Mouse (Mus musculus): ENCODE results near the gene Rad23a. TPM values are rescaled to one million over a fixed set of nuclear protein-coding genes. Genes with fewer than 3 reads are reported as not detected.
"Not testable (repeated sequence)": the region's sequence is repeated elsewhere in the genome, so short reads cannot be mapped to it uniquely, and the experiment has no call there.

Rad23a gene
- total RNA-seq, 1 experiment from 2014 or later: 31.6 TPM

DNA sequence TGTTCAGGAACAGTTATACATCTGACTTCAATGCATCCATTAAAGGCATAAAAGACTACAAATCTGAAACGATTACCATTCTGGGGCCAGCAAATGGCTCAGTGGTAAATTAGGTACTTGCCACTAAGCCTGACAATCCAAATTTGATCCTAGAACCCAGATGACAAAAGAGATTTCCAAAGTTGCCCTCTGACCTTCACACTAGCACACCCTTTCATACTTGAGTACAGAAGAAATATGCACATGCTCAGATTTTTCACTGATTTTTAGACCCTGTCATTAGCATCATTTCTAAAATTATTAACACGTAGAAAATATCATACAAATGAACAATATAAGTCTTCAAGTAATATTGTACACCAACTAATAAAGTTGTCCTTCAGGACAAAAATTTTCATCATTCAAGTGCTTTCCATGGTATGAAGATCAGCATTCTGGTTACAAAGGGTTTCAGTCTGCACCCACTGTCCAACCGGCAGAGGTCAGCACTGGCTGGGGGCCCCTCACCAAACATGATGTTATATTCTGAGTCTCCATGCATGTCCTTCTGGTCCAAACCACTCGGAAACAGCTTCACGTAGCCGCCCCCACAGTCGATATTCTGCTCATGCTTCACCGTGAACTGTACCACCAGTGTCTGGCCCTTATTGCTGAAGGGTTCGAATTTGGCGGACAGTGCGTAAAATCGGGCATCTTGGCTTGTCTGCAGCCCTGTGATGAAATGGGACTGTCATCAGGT lies 5.1 kb upstream of the Rad23a start:
- ATAC-seq (replicated peaks; ENCODE audit: insufficient number of reproducible peaks, low FRiP score, low TSS enrichment, poor library complexity, severe bottlenecking): no peak

GRCm38 (mm10) chr8:84844397-84845070 lies 4.1 kb upstream of the Rad23a start:
- no peak for ATAC-seq (replicated peaks; ENCODE audit: insufficient number of reproducible peaks, low FRiP score, low TSS enrichment, poor library complexity, severe bottlenecking)

DNA sequence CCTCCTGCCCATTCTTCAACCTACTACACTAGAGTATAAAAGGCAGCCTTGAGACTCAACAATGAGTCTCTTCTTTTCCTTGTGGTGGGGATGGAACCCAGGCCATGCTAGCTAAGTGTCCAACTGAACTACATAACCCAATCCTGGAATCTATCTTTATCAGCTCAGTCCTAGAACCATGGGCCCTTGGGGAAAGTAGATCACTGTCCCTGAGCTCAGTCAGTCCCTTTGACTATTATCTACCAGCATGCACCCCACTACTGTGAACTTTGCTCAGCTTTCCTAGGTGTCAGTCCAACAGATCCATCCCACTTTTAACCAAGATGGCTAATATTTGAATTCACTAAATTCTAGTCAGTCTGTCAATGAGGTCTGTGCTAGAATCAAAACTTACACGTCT lies 1.0 kb upstream of the Rad23a start:
- no peak for ATAC-seq (replicated peaks; ENCODE audit: insufficient number of reproducible peaks, low FRiP score, low TSS enrichment, poor library complexity, severe bottlenecking)

GRCm38 (mm10) chr8:84839875-84840247 lies 604 bp downstream of the Rad23a start:
- ATAC-seq (replicated peaks; ENCODE audit: insufficient number of reproducible peaks, low FRiP score, low TSS enrichment, poor library complexity, severe bottlenecking): no peak

DNA sequence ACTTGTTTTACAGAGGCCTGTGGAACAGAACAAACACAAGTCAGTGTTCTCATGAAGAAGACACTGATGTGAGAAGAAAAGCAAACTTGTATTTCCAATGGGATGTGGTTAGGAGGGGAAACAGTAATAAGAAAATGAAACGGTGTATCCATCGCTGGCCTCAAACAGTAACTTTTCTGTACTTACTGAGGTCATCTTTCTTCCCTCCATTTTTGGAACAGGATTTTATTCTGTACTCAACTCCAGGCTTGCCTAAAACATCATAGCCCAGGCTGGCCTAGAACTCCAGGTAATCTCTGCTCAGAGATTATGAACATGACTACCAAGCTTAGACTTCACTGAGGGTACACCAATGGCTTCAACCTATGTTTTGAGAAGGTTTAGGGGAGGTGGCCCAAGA lies 1.1 kb downstream of the Rad23a start:
- no peak for ATAC-seq (replicated peaks; ENCODE audit: insufficient number of reproducible peaks, low FRiP score, low TSS enrichment, poor library complexity, severe bottlenecking)

GRCm38 (mm10) chr8:84838513-84838912 lies 2.0 kb downstream of the Rad23a start:
- no peak for ATAC-seq (replicated peaks; ENCODE audit: insufficient number of reproducible peaks, low FRiP score, low TSS enrichment, poor library complexity, severe bottlenecking)

DNA sequence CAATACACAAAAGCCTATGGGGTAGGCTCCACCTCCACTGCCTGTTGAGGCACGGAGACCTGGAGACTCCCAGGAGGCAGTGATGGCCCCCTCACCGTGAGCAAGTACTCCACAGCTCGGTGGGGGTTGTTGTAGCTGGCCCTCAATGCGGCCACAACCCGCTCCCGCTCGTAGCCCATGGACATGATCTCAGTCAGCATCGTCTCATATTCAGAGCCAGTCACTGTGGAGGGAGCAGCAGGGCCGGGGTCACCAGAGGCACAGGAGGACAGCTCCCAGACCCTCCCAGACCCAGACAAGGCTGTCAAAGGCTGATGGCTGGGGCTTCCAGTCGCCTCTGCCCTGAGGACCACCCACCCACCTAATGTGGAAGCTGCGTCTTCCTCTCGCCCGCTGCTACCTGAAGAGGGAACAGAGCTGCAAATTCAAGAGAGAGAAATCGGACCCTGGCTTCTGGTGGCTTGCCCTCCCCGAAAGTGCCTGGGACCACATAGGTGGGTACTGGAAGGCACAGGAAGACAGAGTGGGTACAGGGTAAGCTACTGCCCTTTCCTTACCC lies 2.5 kb downstream of the Rad23a start:
- no peak for ATAC-seq (replicated peaks; ENCODE audit: insufficient number of reproducible peaks, low FRiP score, low TSS enrichment, poor library complexity, severe bottlenecking)

DNA sequence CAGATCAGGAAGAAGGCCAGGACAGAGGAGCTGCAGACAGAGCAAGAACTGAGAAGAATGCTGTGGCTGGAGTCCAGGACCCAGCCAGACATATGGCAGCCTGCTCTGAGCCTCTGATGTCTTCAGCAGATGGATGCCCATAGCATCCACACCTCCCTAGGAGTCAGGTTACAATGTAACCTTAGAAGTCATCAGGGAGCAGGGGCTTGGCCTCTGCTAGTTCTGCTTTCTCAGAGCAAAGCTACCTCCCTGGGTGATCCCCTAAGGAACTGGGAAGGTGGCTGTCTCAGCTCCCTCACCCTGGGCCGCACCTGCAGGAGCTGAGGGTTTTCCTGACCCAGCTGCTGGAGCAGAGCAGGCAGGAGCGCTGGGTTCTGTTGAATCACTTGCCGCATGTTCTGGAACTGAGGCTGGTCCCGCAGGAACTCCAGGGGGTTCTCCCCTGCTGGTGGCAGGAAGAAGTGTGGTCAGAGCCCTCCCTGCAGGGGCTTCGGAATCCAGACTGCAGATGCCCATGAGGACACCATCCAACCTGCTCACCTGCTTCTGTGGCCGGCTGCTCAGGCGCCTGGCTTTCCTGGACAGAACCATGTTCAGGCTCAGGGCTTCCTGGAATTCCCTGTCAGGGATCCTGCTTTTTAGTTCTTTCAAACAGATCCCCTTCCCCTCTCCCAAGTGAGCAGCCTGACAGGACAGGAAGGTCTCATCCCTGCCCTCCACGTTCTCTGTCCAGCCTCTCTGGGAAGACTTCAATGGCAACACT lies 3.1 kb downstream of the Rad23a start:
- no peak for ATAC-seq (replicated peaks; ENCODE audit: insufficient number of reproducible peaks, low FRiP score, low TSS enrichment, poor library complexity, severe bottlenecking)

DNA sequence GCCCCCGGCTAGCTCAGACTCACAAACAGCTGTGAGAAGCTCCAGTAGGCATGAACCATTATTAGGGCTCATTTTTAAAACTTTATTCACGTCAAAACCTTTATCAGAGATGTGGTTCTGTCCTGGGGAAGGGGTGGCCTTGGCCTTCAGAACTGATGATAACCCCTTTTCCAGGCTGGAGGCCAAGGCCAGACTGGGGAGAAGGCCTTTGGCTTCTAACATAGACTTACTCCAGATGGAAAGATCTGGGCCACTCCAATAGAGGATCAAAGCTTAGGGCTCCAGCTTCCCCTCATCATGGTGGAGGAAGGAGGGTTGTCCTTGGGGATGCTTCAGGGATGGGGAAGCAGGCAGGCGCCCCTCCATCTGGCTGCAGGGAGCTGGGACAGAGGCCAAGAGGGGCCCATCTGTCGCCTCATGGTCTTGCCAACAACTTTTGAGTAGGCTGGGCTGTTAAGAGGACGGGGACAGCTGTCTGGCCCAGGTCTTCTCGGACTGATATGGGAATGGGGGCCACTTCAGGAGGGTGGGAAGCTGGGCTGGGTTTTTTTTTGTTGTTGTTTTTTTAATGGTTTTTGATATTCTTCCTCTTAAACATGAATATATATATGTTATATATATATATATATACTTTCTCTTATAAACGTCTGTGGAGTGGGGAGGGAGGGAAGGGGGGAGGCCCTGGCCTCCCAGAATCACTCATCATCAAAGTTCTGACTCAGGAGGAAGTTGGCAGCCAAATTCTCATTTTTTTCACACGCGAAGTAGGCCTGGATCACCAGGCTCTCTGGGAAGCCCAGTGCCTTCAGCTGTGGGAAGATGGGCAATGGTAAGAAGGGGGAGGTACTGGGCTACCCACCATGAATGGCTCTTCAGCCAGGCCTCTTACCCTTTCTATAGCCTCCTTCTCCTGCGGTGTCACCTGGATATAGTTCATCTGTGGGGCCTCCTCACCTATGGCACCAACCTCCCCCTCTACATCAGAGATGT lies 5.3 kb downstream of the Rad23a start:
- no peak for ATAC-seq (replicated peaks; ENCODE audit: insufficient number of reproducible peaks, low FRiP score, low TSS enrichment, poor library complexity, severe bottlenecking)

GRCm38 (mm10) chr8:84834002-84834865 lies 6.2 kb downstream of the Rad23a start:
- ATAC-seq (replicated peaks; ENCODE audit: insufficient number of reproducible peaks, low FRiP score, low TSS enrichment, poor library complexity, severe bottlenecking): no peak

DNA sequence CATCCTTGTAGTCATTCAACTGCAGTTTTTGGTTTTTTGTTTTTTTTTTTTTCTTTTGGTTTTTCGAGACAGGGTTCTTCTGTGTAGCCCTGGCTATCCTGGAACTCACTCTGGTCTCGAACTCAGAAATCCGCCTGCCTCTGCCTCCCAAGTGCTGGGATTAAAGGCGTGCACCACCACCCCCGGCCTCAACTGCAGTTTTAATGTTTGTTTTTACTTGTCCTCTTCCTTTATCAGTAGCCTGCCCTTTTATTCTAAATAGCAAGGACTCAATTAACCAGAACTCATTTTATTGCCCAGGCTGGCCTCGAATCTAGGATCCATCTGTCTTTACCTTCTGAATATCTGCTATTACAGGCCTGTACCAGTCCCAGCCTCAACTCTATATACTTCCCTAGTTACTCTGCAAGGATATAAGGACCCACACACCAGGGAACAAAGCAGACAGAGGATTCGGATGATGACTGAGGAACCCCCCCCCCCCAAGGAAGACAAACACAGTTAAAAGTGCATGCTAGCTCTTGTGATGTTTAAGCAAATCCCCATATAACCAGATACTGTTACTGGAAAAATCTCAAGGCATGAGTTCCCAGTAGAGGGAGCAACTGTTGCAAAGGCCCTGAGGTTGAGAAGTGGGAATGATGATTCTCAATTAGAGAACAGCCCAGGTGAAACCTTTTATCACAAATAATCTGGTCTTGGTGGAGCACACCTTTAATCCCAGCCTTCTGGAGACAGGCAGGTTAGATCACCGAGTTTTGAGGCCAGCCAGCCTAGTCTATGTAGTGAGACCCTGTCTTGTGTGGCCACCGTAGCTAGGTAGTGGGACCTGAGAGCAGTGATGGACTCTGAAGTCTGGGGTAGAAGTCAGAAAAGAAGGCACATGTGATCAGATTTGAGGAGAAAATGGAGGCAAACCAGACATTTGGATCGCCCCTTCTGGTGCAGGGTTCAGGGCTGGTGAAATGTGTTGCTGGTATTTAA lies 7.4 kb downstream of the Rad23a start:
- no peak for ATAC-seq (replicated peaks; ENCODE audit: insufficient number of reproducible peaks, low FRiP score, low TSS enrichment, poor library complexity, severe bottlenecking)

DNA sequence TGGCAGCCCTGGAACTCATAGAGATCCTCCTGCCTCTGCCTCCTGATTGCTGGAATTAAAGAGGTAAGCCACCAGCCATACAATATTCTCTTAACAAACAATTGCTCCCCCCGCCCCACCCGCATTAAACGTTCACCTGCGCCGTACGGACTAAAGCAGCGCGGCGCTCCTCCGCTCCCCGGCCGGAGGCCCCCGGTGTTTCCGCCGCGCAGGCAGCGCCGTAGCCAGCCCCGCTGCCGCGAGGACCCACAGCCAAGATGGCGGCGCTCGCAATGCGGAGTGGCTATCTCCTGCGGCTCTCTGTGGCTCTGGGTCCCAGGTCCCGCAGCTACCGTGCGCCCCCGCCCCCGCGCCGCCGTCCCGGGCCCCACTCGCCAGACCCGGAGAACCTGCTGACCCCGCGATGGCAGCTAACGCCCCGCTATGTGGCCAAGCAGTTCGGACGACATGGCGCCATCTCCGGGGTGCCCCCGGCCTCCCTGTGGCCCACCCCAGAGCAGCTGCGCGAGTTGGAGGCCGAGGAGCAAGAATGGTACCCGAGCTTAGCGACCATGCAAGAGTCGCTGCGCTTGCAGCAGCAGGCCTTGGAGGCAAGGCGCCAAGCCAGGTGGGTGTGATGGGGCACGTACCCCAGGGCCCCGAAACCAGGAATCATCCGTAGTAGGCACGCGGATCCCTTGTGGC lies 8.3 kb downstream of the Rad23a start:
- ATAC-seq (replicated peaks; ENCODE audit: insufficient number of reproducible peaks, low FRiP score, low TSS enrichment, poor library complexity, severe bottlenecking): peak; percentile 61

- peak; percentile 84 for ATAC-seq (replicated peaks; ENCODE audit: insufficient number of reproducible peaks, low FRiP score, low TSS enrichment, poor library complexity, severe bottlenecking)
Observed at GRCm38 (mm10) chr8:84831490-84831889, 9.0 kb downstream of the Rad23a start, which contains the start of gene Gadd45gip1. Gene Gadd45gip1 (plus strand): TSS chr8:84831522.

GRCm38 (mm10) chr8:84826518-84826917 lies 13.9 kb downstream of the Rad23a start:
- not testable (repeated sequence) for ATAC-seq (replicated peaks; ENCODE audit: insufficient number of reproducible peaks, low FRiP score, low TSS enrichment, poor library complexity, severe bottlenecking)

DNA sequence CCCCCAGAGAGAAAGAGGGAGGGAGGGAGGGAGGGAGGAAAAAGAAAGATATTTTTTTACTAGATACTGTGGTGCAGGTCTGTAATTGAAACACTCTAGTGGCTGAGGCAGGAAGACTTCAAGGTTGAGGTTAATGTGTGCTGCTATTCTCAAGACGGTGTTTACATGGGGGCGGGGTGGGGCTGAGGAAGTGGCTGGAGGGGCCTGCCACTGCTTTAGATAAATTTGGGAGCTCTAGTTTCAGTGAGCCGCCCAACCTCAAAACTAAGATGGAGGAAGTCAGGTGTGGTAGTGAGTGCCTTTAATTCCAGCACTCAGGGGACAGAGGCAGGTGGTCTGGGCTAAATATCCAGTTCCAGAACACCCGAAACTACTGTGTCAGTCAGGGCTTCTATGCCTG lies 14.8 kb downstream of the Rad23a start:
- no peak for ATAC-seq (replicated peaks; ENCODE audit: insufficient number of reproducible peaks, low FRiP score, low TSS enrichment, poor library complexity, severe bottlenecking)

DNA sequence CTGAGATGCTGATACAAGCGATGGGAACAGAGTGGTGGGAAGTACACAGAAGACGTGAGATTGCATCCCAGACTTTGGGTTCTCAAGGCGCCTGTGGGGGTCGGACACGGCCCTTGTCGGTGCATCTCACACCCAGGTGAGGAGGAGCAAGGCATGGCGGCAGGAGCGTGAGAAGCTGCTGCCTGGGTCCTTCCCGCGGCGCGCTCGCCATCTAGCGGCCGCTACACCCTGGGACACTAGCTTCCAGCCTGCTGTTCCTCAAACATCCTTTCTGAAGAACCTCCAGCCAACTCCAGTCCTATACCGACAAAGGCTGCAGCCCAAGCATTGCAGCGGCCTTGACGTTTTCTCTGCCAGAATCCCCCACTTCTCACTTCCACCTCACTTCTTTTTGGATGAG lies 16.8 kb downstream of the Rad23a start:
- peak; percentile 72 for ATAC-seq (replicated peaks; ENCODE audit: insufficient number of reproducible peaks, low FRiP score, low TSS enrichment, poor library complexity, severe bottlenecking)

Data from monocyte, adult 5-6 weeks (primary cell).